Mouse (Mus musculus) layer of hippocampus, adult 9-10 months (tissue): Measurements from ENCODE around the gene Tnfrsf1a.

Experiments
- DNase-seq: peaks from one replicate; pipeline ENCODE4 v3.0.0; 2022; ENCODE audit warnings: low spot score

Tnfrsf1a gene

GRCm38 (mm10) chr6:125354352-125355151, 5.4 kb downstream of the Tnfrsf1a start:
- no peak for DNase-seq

GRCm38 (mm10) chr6:125355197-125355741, 6.1 kb downstream of the Tnfrsf1a start:
- no peak for DNase-seq

- no peak for DNase-seq
These were observed 7.1 kb downstream of the Tnfrsf1a start for GRCm38 (mm10) chr6:125356264-125356663.

DNA sequence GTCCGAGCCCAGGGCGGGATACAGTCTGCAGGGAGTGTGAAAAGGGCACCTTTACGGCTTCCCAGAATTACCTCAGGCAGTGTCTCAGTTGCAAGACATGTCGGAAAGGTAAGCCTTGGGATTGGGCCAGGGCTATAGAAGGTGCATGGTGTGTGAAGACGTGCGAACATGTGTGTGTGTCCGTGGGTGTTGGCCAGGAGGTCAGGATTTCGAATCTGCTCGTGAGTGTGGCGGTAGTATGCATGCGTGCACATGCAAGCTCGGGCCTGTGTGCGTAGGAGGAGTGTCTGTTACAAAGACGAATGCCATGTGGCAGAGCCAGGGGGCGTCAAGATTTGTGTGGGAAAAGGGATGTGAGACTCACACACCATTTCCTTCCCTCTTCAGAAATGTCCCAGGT, 8.2 kb downstream of the Tnfrsf1a start:
- no peak for DNase-seq

DNA sequence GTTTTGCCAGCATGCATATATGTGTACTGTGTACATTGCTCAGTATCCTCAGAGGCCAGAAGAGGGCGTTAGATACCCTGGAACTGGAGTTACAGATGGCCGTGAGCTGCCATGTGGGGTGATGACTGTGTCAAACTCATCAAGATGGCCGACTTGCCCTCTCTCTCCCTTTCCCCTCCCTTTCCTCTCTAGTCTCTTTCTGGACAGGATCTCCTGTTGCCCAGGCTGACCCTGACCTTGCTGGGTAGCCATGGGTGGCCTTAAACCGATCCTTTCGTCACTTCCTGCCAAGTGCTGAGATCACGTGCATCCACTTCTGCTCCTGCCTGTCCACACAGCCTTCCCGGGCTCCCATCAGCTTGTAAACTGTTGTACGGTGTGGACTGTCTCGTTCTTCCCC, 10.8 kb downstream of the Tnfrsf1a start:
- no peak for DNase-seq

DNA sequence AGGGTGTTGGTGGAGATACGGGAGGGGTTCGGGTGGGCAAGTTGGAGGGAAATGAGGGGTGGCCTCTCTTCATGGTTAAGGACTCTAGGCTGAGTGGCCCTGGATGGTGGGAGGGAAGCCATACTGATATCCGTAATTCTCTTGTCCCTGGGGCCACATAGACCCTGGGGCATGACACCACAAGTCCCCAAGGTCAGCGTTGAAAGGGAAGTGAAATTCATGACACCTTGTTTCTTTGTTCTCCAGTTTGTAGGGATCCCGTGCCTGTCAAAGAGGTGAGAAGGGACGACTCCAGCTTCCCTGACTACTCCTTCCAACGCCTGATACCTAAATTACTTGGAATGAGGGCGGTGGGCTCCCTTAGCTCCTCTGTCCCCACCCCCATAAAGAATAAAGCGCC, 11.7 kb downstream of the Tnfrsf1a start:
- DNase-seq = no peak

DNA sequence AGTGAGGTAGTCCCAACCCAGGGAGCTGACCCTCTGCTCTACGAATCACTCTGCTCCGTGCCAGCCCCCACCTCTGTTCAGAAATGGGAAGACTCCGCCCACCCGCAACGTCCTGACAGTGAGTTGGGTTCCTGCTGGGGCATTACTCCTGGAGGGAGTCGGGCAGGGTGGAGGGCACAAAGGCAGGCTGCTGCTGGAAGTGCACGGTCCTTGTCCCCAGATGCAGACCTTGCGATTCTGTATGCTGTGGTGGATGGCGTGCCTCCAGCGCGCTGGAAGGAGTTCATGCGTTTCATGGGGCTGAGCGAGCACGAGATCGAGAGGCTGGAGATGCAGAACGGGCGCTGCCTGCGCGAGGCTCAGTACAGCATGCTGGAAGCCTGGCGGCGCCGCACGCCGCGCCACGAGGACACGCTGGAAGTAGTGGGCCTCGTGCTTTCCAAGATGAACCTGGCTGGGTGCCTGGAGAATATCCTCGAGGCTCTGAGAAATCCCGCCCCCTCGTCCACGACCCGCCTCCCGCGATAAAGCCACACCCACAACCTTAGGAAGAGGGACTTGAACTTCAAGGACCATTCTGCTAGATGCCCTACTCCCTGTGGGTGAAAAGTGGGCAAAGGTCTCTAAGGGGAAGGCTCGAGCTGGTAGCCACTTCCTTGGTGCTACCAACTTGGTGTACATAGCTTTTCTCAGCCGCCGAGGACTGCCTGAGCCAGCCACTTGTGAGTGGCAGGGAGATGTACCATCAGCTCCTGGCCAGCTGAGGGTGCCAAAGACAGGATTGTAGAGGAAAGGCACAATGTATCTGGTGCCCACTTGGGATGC, 12.5 kb downstream of the Tnfrsf1a start:
- no peak for DNase-seq

- DNase-seq = no peak
These were observed 13.9 kb downstream of the Tnfrsf1a start for GRCm38 (mm10) chr6:125363021-125363420.

DNA sequence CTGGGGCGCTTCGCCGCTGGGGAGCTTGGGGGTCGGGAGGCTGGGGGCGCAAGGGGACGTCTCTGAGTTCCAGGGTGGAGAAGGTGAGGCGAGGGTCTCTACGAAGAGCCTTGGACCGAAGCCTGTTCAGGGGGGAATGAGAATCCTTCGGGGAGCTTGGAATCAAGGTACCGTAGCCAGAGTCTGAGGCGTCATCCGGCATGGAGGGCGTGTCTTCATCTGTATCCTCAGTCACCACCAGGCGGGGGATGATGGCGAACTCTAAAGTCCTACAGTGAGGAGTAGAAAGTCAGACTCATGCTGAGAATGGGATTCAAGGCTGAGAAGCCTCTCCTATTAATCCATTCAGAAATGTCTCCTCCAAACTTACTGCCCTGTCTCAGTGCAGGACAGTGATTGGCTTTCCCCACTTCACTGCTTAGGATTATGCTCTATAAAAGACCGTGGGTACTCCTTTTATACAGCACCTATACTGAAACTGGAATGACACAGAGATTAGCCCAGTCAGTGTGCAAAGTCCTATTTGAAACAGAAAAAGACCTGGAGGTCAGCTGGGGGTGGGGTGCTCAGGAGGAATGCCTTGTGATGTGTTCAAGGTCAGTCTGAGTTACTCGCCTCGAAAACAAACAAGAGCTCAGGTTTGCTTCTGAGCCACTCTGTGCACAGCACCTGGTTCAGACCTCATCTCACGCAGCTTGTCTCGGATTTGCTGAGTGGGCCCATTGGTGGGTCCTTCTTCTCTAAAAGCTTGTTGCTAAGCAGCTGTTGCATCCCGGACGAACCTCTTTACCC, 14.5 kb downstream of the Tnfrsf1a start:
- DNase-seq = no peak

DNA sequence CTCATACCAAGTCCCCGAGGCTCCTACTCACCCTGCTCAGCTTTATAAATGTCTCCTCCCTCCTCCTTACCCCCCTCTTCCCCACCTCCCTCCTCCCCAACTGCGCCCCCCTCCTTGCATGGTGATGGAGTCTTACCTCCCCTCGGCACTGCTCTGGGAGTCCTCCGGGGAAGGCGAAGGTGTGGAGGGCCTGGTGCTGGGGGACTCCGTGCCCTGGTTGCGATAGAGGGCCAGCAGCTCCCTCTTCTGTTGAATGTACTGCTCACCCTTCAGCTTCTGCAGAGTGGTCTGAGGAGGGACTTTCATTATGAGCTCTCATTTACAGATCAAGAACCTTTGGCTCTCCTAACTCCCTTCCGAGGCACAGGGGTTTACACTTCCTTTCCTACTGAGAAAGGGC, 15.3 kb downstream of the Tnfrsf1a start:
- DNase-seq = no peak

DNA sequence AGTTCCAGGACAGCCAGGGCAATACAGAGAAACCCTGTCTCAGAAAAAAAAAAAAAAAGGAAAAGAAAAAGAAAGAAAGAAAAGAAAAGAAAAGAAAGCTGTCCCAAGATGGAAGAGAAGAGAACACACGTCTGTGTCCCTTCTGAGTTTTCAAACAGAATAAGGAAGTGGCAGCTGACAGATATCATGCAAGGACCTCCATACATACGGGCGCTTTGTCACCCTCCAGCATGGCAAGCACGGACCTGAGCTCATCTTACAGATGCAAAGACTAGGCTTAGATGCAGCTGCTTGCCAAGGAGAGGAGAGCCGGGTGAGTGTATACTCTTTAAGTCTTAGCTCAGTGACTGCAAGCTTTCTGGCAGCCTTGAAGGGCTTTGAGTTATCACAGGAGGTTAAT, 16.4 kb downstream of the Tnfrsf1a start:
- DNase-seq = no peak

- DNase-seq = no peak
These were observed 17.0 kb downstream of the Tnfrsf1a start for GRCm38 (mm10) chr6:125366133-125366532.

GRCm38 (mm10) chr6:125367758-125368371, 18.7 kb downstream of the Tnfrsf1a start:
- DNase-seq = no peak

DNA sequence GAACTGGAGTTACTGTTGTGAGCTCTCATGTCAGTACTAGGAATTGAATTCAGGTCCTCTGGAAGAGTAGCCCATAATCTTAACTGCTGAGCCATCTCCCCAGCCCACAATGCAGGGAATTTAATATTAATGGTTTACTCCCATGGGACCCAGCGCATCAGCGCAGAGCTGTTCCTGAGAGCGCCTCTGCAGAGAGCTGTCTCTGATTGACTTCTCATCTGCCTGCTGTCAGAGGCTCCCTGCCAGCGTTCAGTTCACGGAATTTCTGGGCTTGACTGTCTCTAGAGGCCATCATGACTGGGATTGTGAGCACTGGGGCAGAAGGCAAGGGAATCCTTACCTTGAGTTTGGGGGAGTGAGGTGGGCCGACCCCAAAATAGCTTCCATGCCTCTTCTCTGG, 27.9 kb downstream of the Tnfrsf1a start:
- DNase-seq = no peak

DNA sequence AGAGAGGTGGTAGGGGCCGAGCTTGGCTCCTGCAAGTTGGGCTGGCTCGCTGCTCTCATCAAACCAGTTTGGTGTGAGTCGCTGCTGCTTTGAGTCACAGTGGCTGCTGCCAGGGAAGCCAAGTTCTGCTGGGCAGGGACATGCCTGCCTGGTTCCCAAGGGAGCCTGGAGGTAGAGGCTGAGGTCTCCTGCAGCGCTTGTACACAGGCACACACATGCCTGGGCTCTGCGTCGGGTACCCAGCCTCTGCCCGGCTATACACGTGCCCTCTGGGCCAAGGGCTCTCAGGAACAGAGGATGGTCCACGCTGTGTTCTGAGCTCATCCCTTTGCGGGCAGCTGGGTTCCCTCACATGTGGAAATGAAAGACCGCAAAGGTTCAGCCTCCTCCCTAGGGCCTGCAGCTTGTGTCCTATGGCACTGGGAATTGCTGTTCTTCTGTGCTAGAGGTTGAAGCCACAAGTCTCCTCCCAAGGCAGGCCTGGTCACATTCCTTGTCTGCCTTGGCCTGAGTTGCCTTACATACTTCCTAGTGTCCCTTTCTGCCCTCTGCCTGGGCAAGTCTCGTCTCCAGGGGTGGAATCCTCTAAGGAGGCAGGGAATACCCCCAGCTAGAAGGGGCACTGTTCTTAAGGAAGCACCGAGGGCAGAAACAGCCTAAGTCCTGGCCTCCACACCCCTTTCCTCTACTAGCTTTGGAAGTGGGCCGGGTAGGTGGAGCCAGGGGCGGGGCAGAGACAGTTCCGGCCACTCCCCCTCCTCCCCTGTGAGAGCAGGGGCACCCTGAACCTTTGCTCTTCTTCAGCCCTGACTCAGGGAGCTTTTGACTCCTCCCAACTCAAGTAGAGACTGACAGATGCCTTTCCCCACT, 28.7 kb downstream of the Tnfrsf1a start:
- no peak for DNase-seq

GRCm38 (mm10) chr6:125378621-125379020, 29.5 kb downstream of the Tnfrsf1a start:
- DNase-seq = no peak

DNA sequence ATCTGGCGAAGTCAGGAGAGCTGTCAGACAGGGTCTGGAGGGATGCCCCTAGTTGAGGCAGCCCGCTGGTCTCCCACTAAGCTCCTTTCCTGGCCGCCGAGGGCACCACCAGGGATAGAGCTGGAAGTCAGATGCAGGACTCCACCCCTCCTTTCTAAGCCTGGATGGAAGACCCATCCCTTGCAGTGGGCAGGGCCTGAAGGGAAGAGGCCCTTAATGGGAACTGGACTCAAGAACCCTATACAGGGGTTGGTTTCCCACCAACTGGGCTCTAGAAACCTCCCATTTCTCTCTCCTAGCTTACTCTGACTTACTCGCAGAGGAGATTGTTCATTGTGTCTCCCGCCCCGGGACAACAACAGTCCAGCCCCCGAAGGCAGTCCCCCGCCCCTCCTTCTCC, 30.6 kb downstream of the Tnfrsf1a start:
- DNase-seq = no peak

DNA sequence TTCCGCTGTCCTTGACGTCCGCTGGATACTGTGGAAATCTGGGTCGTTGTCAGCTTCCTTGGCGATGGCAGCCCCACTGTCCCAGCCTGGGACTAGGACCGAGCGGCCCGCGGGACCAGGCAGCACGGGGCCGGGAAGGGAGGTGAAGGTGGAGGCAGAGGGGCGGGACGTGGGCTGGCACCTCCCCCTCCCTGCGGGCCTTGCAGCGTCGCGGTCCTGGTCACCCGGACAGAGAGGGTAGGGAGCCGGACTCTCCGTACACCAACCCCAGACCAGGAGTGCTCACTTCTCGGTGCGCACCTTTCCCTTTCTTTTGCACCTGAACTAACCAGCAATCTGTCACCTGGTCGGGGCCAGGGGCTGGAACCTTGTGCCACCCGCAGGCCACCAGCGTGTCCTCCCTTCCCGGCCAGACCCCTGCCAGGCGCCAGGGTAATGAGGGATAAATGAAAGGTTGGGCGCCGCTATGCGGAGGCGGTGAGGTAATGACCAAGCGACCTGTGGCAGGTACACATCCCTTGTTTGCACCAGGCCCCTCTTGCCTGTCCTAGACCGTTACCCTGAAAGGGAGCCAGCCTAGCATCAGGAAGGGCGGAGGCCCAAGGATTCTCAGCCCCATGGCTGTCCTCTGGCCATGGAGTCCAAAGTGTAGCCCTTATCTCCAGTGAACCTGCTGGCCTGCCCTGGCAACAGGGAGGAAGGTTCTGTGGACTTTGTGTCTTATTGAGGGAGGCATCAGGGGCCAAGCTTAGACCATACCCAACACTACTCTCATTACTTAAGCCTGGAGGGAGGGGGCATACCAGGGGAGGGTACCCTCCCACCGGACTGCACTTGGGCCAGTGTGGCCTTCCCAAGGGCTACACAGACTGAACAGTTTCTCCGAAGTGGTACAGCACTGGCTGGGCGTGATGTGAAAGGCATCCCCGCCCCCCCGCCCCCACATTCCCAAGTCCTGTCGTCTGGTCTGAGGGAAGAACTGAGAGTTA, 31.5 kb downstream of the Tnfrsf1a start, which contains the start of gene Plekhg6:
Gene Plekhg6, minus strand, starts transcription at position 422 of the 989 bp plus-strand sequence.
- no peak for DNase-seq

DNA sequence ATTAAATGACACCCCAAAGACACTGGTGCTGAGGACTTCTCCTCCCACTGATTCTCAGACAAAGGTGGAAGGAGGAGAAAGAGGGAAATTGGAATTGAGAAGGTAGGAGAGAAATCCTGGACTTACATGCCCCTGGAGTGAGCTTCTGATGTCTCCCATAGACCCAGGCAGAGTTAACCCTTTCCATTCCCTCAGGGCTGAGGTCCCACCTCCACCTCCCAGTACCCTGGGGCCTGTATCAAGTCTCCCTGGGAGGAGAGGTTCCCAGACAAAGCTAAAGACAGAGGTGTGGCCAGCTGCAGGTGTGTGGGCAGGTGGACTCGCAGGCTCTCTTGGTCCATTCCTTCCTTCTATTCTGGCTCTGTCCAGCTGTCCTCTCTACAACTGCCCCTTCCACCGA, 32.9 kb downstream of the Tnfrsf1a start:
- no peak for DNase-seq
